Mouse (Mus musculus): ENCODE results near the gene Mcidas.

GRCm38 (mm10) chr13:113046211-113046883 lies 52.7 kb downstream of the Mcidas start, which contains the start of gene Gpx8:
- TF ChIP-seq POLR2A (IDR thresholded peaks at IDR 0.05; ENCODE audit: borderline replicate concordance, insufficient read depth, low read length) (no peak), CTCF (IDR thresholded peaks at IDR 0.05; ENCODE audit: borderline replicate concordance, insufficient read depth, low read depth, low read length) (no peak)

All from cerebellum, adult 2 months (tissue).